Mouse (Mus musculus): ENCODE data around the gene Tmem234.
"Not testable (repeated sequence)": the region's sequence is repeated elsewhere in the genome, so short reads cannot be mapped to it uniquely, and the experiment has no call there.

Tmem234 gene

GRCm38 (mm10) chr4:129600233-129601158 lies at the start of gene Tmem234, which contains the start of gene Eif3i:
Gene Tmem234, plus strand, starts transcription at chr4:129600668.
Gene Eif3i, minus strand, starts transcription at chr4:129600648.
- DNase-seq = peak; percentile 84

- not testable (repeated sequence) for DNase-seq
Observed at GRCm38 (mm10) chr4:129554512-129554911, 46.0 kb upstream of the Tmem234 start.

GRCm38 (mm10) chr4:129555421-129555861 lies 45.0 kb upstream of the Tmem234 start:
- DNase-seq = peak; percentile 27

GRCm38 (mm10) chr4:129555862-129556531 lies 44.5 kb upstream of the Tmem234 start:
- peak; percentile 27 for DNase-seq

- peak; percentile 77 for DNase-seq
Observed at GRCm38 (mm10) chr4:129556532-129557223, 43.8 kb upstream of the Tmem234 start.

- no peak for DNase-seq
Observed at GRCm38 (mm10) chr4:129557256-129557808, 43.1 kb upstream of the Tmem234 start.

- DNase-seq = no peak
Observed at GRCm38 (mm10) chr4:129558321-129558955, 42.0 kb upstream of the Tmem234 start.

GRCm38 (mm10) chr4:129561184-129561583 lies 39.3 kb upstream of the Tmem234 start:
- DNase-seq = no peak

- DNase-seq = no peak
Observed at GRCm38 (mm10) chr4:129563718-129564117, 36.8 kb upstream of the Tmem234 start.

GRCm38 (mm10) chr4:129565139-129565538 lies 35.3 kb upstream of the Tmem234 start:
- DNase-seq = no peak

- DNase-seq = no peak
Observed at GRCm38 (mm10) chr4:129568366-129568765, 32.1 kb upstream of the Tmem234 start.

- DNase-seq = no peak
Observed at GRCm38 (mm10) chr4:129570028-129570427, 30.4 kb upstream of the Tmem234 start.

- no peak for DNase-seq
Observed at GRCm38 (mm10) chr4:129571551-129572084, 28.9 kb upstream of the Tmem234 start.

- DNase-seq = no peak
Observed at GRCm38 (mm10) chr4:129572236-129573092, 28.0 kb upstream of the Tmem234 start.

- DNase-seq = no peak
Observed at GRCm38 (mm10) chr4:129573093-129573370, 27.4 kb upstream of the Tmem234 start.

GRCm38 (mm10) chr4:129573430-129573829 lies 27.0 kb upstream of the Tmem234 start, which contains the start of gene Lck:
Gene Lck, minus strand, starts transcription at chr4:129573641.
- DNase-seq = no peak

GRCm38 (mm10) chr4:129575171-129575844 lies 25.2 kb upstream of the Tmem234 start:
- no peak for DNase-seq

- DNase-seq = peak; percentile 39
Observed at GRCm38 (mm10) chr4:129576863-129577491, 23.5 kb upstream of the Tmem234 start.

- DNase-seq = no peak
Observed at GRCm38 (mm10) chr4:129577688-129578087, 22.8 kb upstream of the Tmem234 start.

- DNase-seq = no peak
Observed at GRCm38 (mm10) chr4:129578466-129578865, 22.0 kb upstream of the Tmem234 start, which contains the start of gene Fam167b. Gene Fam167b, minus strand, starts transcription at chr4:129578549.
